Mouse (Mus musculus) kidney, postnatal 0 days (tissue): Measurements from ENCODE around the gene Ttll9. TPM values are rescaled to one million over a fixed set of nuclear protein-coding genes. Genes with fewer than 3 reads are reported as not detected.

Experiments
- ATAC-seq: fragments of 200-750 bp; cut with Nextera tagmentation; replicated peaks from 2 replicates; pipeline ENCODE4 v1.8.0; 2017; ENCODE audit warnings: low read depth, moderate number of reproducible peaks, moderate TSS enrichment, moderate library complexity; ENCODE audit not compliant: low FRiP score
- DNase-seq: peaks from one replicate; pipeline ENCODE4 v3.0.0-alpha.2; 2016; ENCODE audit warnings: low spot score
- H3K27ac ChIP-seq: fragments of 300-500 bp; sonication (generic); 2 replicates; pipeline ENCODE4 v1.5.1; 2014; ENCODE audit warnings: mild to moderate bottlenecking
- H3K27me3 ChIP-seq: fragments of 300-500 bp; sonication (generic); 2 replicates; pipeline ENCODE4 v1.6.1; 2014; ENCODE audit warnings: low read length, mixed read lengths; ENCODE audit not compliant: insufficient read depth
- H3K36me3 ChIP-seq: fragments of 300-500 bp; sonication (generic); 2 replicates; pipeline ENCODE4 v1.6.1; 2014; ENCODE audit warnings: low read length, mixed read lengths; ENCODE audit not compliant: insufficient read depth
- H3K4me1 ChIP-seq: fragments of 300-500 bp; sonication (generic); replicated peaks from 2 replicates; pipeline ENCODE4 v1.6.1; 2014; ENCODE audit warnings: antibody characterized with exemption, low read length, mixed read lengths; ENCODE audit not compliant: insufficient read depth
- H3K4me2 ChIP-seq: fragments of 300-500 bp; sonication (generic); 2 replicates; pipeline ENCODE4 v1.6.1; 2014; ENCODE audit warnings: mild to moderate bottlenecking, low read length, moderate library complexity, mixed read lengths
- H3K4me3 ChIP-seq: fragments of 300-500 bp; sonication (generic); replicated peaks from 2 replicates; pipeline ENCODE4 v1.5.1; 2014; ENCODE audit warnings: low read depth, low read length
- H3K9ac ChIP-seq: fragments of 300-500 bp; sonication (generic); 2 replicates; pipeline ENCODE4 v1.6.1; 2014; ENCODE audit warnings: low read depth, low read length
- H3K9me3 ChIP-seq: fragments of 300-500 bp; sonication (generic); replicated peaks from 2 replicates; pipeline ENCODE4 v1.6.1; 2016; ENCODE audit warnings: low read length, inconsistent platforms, mixed read lengths
- CTCF ChIP-seq: IDR thresholded peaks from 2 replicates; pipeline ENCODE4 v1.5.1; 2016; ENCODE audit warnings: antibody characterized with exemption, low read depth, mild to moderate bottlenecking, moderate library complexity
- WGBS: fragments of 180-500 bp; shearing (Covaris S2); extraction: QIAGEN DNeasy Blood & Tissue Kit; methylation state at CpG from one replicate; pipeline ENCODE4 v1.1.7; 2014; 5-methylcytosine and 5-hydroxymethylcytosine counted together
- polyA plus RNA-seq: library from polyadenylated mRNA; unstranded; fragments of >200 nt; fragmentation: Nextera tagmentation; extraction: Ambion mirVana; gene quantifications from 2 replicates; pipeline ENCODE4 v1.2.1, GENCODE M21; 2015

Ttll9 gene
- polyA plus RNA-seq, 1 experiment from 2014 or later = 0.75 TPM

DNA sequence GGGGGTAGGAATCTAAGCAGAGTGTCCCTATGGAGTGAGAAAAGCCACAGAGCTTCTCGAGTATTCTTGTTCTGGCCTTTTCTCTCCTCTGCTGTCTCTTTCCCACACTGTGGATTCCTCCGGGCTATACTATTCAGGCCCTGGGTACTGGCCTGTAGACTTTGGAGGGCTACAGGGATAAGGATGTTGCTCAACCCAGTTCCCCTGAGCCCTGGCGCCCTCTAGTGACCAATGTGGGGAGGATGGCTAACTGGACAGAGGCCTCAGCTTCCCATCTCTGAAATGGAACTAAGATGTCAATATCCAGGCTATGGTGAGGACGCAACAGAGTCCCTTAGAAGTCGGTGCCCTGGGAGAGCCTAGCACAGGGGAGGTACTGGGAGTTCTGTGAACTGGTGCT lies 28.7 kb upstream of the Ttll9 start:
- no peak overlapping the region for H3K4me2 ChIP-seq
- no peaks in the 10 kb centered on the region for H3K9me3 ChIP-seq
- no peak overlapping the region for H3K9ac ChIP-seq
- H3K36me3 ChIP-seq = no peaks in the 10 kb centered on the region
- DNase-seq (peak; percentile 74), ATAC-seq (peak; percentile 42; the same call in 1 of the 2 replicates)
- WGBS = 44% methylated on average over 5 of the region's 5 CpGs
- peak; percentile 84 for TF ChIP-seq CTCF
- peaks cover 18% of the 10 kb centered on the region for H3K4me1 ChIP-seq
- H3K27me3 ChIP-seq = no peaks in the 10 kb centered on the region
- H3K4me3 ChIP-seq = no peak overlapping the region
- peak overlapping the region; percentile 81; the same call in 1 of the 2 replicates for H3K27ac ChIP-seq

DNA sequence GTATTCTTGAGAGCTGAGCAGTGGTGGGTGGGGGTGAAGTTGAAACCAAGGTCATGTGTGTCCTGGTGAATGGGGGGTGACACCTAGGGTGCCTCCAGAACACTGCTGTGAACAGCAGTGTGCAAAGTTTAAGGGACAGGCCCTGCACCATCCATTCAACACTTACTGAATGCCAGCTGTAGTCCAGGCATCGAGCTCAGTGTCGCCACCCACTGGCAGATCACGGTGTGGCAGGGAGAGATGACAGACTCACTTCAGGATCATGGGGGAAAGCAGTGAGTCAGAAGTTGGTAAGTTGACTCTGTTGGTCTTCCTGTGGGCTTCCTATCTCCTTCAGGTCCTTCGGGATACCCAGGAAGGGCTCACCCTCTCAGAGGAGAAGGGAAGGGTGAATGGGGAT lies 22.4 kb upstream of the Ttll9 start:
- DNase-seq = no peak

DNA sequence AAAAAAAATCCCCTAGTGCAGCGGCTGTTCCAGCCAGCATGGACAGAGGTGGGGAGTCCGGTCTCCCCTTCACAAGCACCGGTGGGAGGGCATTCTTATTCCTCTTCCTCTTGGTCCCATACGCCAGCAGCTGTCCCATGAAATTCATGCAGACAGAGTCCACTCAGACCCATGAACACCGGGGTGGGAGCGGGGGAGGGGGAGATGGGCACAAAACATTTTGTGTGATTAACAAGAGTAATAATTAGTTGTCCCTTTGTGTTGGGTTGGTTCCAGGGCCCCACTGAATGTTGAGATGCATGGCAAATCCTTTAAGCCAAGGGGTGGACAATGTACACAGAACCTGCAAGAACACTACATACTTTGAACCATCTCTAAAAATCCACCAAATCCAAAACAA lies 21.2 kb upstream of the Ttll9 start:
- Histone ChIP-seq H3K4me1 (peaks cover 9% of the 10 kb centered on the region; the same call in 1 of the 2 replicates), H3K36me3 (no peaks in the 10 kb centered on the region), H3K4me3 (no peak overlapping the region), H3K9me3 (no peaks in the 10 kb centered on the region), H3K4me2 (no peak overlapping the region), H3K27me3 (peaks cover 20% of the 10 kb centered on the region), H3K9ac (no peak overlapping the region), H3K27ac (no peak overlapping the region)
- no peak for DNase-seq
- no peak for ATAC-seq
- no peak for TF ChIP-seq CTCF
- WGBS = 76% methylated on average over 6 of the region's 6 CpGs

More for the DNA sequence above, 22.4 kb upstream of the Ttll9 start:
- Histone ChIP-seq H3K4me3 (no peak overlapping the region), H3K27ac (no peak overlapping the region), H3K9me3 (no peaks in the 10 kb centered on the region), H3K9ac (no peak overlapping the region), H3K27me3 (peaks cover 20% of the 10 kb centered on the region), H3K4me2 (no peak overlapping the region), H3K4me1 (peaks cover 9% of the 10 kb centered on the region; the same call in 1 of the 2 replicates), H3K36me3 (no peaks in the 10 kb centered on the region)
- WGBS = 18% methylated on average over 4 of the region's 4 CpGs
- no peak for ATAC-seq
- TF ChIP-seq CTCF = peak; percentile 77

DNA sequence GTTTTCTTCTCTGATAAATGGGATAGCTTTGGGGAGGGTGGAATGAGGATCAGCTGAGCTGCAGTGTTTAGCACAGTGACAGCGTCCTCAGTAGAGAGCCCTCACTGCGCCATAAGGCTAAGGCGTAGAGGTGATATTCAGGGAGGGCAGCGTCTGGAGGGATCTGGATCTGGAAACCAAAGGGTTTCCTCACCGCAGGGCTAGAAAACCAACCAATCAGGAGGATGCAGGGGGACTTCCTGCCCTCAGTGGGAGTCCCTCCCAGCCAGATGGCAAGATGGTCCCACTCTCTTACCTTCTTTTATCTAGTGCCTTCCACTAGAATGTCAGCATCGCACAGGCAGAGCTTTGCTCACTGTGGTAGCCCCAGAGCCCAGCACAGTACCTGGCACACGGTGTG lies 20.5 kb upstream of the Ttll9 start:
- no peak for TF ChIP-seq CTCF
- no peak overlapping the region for H3K27ac ChIP-seq
- H3K4me2 ChIP-seq = no peak overlapping the region
- WGBS = 37% methylated on average over 7 of the region's 7 CpGs
- no peak for DNase-seq
- H3K9me3 ChIP-seq = no peaks in the 10 kb centered on the region
- peaks cover 9% of the 10 kb centered on the region; the same call in 1 of the 2 replicates for H3K4me1 ChIP-seq
- H3K4me3 ChIP-seq = no peak overlapping the region
- H3K36me3 ChIP-seq = no peaks in the 10 kb centered on the region
- H3K9ac ChIP-seq = no peak overlapping the region
- peaks cover 20% of the 10 kb centered on the region for H3K27me3 ChIP-seq
- ATAC-seq = no peak

DNA sequence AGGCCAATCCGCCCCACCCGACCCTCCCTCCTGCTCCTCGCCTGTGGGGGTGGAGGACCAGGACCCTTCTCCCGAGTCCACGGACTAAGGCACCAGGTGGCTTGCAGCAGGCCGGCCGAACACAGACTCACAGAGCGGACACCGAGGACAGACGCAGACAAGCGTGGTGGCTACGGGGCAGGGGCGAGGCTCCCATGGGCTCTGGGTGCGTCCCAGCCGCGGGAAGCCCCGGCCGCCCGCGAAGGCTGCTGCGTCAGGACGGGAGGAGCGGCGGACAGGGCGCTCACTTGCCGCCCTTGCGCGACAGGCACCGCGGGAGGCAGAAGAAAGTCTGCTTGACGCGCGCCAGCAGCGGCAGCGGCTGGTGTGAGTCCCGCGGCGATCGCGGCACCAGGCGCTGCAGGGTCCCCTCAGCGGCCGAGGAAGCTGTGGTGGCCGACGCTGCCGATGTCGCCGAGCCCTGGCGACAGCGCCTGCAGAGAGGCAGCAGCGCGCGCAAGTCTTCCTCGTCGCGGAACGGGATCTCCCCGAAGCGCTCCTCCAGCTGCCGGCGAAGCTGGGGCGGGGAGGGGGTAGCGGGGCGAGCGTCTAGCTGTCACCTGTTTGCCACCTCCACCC lies 19.3 kb upstream of the Ttll9 start:
- no peak for TF ChIP-seq CTCF
- peak overlapping the region; percentile 80 for H3K4me2 ChIP-seq
- peaks cover 20% of the 10 kb centered on the region for H3K27me3 ChIP-seq
- no peaks in the 10 kb centered on the region for H3K9me3 ChIP-seq
- peaks cover 9% of the 10 kb centered on the region; the same call in 1 of the 2 replicates for H3K4me1 ChIP-seq
- DNase-seq (no peak), ATAC-seq (no peak)
- H3K9ac ChIP-seq = peak overlapping the region; percentile 38
- no peaks in the 10 kb centered on the region for H3K36me3 ChIP-seq
- H3K4me3 ChIP-seq = peak overlapping the region; percentile 39
- H3K27ac ChIP-seq = no peak overlapping the region
- WGBS = under 1% methylated on average over 47 of the region's 65 CpGs

DNA sequence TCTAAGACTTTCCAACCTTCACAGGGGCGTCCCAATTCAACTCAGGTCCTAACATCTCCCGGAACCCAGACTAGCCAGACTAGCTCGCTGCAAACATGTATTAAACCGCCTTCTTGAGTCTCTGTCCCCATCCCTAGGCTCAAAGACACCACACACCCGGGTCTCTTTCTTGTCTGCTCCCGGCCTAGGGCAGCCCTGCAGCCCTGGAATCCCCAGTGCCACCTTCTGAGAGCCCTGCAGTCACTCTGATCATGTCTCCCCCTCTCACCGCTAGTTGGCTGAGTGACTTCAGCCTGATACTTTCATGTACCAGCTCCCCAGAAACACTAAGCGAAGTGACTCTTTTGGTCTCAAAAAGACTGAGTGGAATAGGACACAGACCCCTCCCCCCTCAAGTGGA lies 18.7 kb upstream of the Ttll9 start:
- H3K9ac ChIP-seq = peak overlapping the region; percentile 38; the same call in 1 of the 2 replicates
- no peak overlapping the region for H3K27ac ChIP-seq
- ATAC-seq = no peak
- H3K36me3 ChIP-seq = no peaks in the 10 kb centered on the region
- no peaks in the 10 kb centered on the region for H3K9me3 ChIP-seq
- peaks cover 9% of the 10 kb centered on the region; the same call in 1 of the 2 replicates for H3K4me1 ChIP-seq
- TF ChIP-seq CTCF = 0 out of 2 replicates have a peak, but pooled peaks have one; percentile 18
- H3K27me3 ChIP-seq = peaks cover 20% of the 10 kb centered on the region
- peak overlapping the region; percentile 39 for H3K4me3 ChIP-seq
- DNase-seq = no peak
- 7% methylated on average over 8 of the region's 8 CpGs for WGBS
- peak overlapping the region; percentile 80 for H3K4me2 ChIP-seq
